Mouse (Mus musculus) olfactory bulb, adult 2 months (tissue): ENCODE measurements around the gene Ryr2.

Source experiments
- CTCF ChIP-seq: fragments of 200-500 bp; IDR thresholded peaks from 2 replicates; pipeline ENCODE4 v1.5.1; 2012; ENCODE audit warnings: low read depth, mild to moderate bottlenecking, low read length, moderate library complexity; ENCODE audit not compliant: insufficient read depth
- POLR2A ChIP-seq: fragments of 200-500 bp; IDR thresholded peaks from 2 replicates; pipeline ENCODE4 v1.6.1; 2012; ENCODE audit warnings: mild to moderate bottlenecking, low read depth, low read length, moderate library complexity; ENCODE audit not compliant: insufficient read depth

DNA sequence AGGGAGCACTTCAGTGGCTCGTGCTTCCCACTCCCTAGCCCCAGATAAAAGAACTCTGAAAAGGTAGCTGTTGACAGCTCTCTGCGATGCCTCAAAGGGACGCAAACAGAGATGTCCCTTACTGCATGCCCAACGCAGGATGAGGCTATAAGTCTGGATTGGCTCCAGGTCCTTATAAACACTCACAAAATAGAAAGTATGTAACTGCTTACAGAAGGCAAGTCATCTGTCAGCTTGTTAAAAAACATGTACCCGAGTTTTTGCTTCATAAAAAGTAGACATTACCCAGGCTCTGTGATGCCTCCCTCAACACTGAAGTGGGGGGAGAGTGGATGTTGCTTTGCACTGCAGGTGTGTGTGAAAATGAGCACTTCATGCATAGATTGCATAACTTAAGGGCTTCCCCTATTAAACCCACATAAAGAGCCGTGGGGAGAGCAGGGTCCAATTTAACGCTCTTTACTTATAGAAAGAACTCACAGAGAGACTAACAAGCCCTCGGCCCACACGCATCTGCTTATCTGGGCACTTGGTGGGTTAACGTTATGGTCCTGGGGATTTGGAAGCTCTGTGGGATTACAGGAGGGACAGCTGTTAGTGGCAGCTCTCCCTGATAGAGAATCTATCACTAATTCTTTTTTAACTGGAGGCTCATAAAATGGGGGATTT lies 23.2 kb downstream of the Ryr2 start:
- TF ChIP-seq CTCF (no peak), POLR2A (no peak)
